Comparison of ENCODE assay signal across 10 mouse cellular contexts in the genomic region with DNA sequence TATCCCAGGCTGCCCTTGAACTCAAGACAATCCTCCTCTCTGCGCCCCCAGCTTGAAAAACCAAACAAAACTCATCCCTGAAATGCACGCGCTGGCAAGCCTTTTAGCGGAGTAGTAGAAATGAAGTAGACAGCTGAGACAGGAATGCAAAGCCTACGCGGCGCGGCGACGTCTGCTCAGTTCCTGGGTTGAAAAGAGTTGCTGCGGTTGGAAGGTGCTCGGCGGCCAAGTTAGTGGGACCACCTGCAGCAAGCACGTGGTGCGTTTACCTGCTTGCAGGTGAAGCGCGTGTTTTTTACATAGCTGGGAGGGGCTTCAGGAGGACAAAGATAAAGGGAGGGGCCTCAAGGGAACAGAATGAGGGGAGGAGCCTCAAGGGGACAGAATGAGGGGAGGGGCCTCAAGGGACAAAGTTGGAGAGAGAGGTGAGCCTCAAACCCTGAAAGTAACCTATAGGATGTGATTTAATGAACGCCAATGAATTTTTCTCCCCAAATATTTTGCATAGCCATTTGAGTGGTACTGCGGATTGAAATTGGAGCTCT. TPM values are rescaled to one million over a fixed set of nuclear protein-coding genes. Genes with fewer than 3 reads are reported as not detected.
DNase-seq lines count a peak whose midpoint lies in the region; ATAC-seq and TF ChIP-seq lines count a peak whose summit lies in the region.
"Had no signal": no experiment of that assay in that cellular context is flagged by ENCODE, and none has a peak within 500 bp of the region (broad histone marks: within the 10 kb centered on the region; RNA-seq: fewer than 3 reads in every experiment).

No protein-coding gene starts in this region.

- whole genome bisulfite sequencing in kidney, postnatal 0 days, result 15% methylated on average over 19 of the region's 19 CpGs
- WGBS in kidney, adult 2 months, result 39% methylated on average over 19 of the region's 19 CpGs
- 9% methylated on average over 19 of the region's 19 CpGs for WGBS in embryonic facial prominence, embryonic 12.5 days
- 12% methylated on average over 19 of the region's 19 CpGs for WGBS in limb, embryonic 15.5 days

- peaks cover 18% of the 10 kb centered on the region for H3K27me3 ChIP-seq in kidney, postnatal 0 days (ENCODE audit: insufficient read depth, low read length)
- H3K27me3 ChIP-seq in kidney, adult 2 months (replicated peaks; ENCODE audit: control insufficient read depth, insufficient read depth, low read length), result no peaks in the 10 kb centered on the region; the same call in 1 of the 2 replicates
- peaks cover 54% of the 10 kb centered on the region for H3K27me3 ChIP-seq in embryonic facial prominence, embryonic 12.5 days
- H3K27me3 ChIP-seq in limb, embryonic 15.5 days, result peaks cover 46% of the 10 kb centered on the region

- H3K27ac ChIP-seq in kidney, postnatal 0 days, result no peak overlapping the region
- no peak overlapping the region for H3K27ac ChIP-seq in kidney, adult 2 months (ENCODE audit: insufficient read depth, low read depth, low read length)
- no peak overlapping the region for H3K27ac ChIP-seq in embryonic facial prominence, embryonic 12.5 days
- no peak overlapping the region for H3K27ac ChIP-seq in limb, embryonic 15.5 days

- no peaks in the 10 kb centered on the region for H3K36me3 ChIP-seq in kidney, postnatal 0 days (ENCODE audit: insufficient read depth, low read length)
- no peaks in the 10 kb centered on the region for H3K36me3 ChIP-seq in kidney, adult 2 months (ENCODE audit: control insufficient read depth, insufficient read depth, low read length)
- no peaks in the 10 kb centered on the region for H3K36me3 ChIP-seq in embryonic facial prominence, embryonic 12.5 days
- H3K36me3 ChIP-seq in limb, embryonic 15.5 days, result no peaks in the 10 kb centered on the region

- no peak for DNase-seq in kidney, postnatal 0 days (ENCODE audit: low spot score)
- DNase-seq in kidney, adult 2 months, result no peak
- DNase-seq in ZHBTc4 (ENCODE audit: low read depth, low spot score), result peak; percentile 82
- DNase-seq in thymus, postnatal 36 days, result no peak
- DNase-seq: kidney, adult 18-20 months; lung, postnatal 36 days had no signal

- H3K9me3 ChIP-seq in kidney, postnatal 0 days (replicated peaks; ENCODE audit: low read length), result no peaks in the 10 kb centered on the region
- no peaks in the 10 kb centered on the region for H3K9me3 ChIP-seq in embryonic facial prominence, embryonic 12.5 days
- H3K9me3 ChIP-seq in limb, embryonic 15.5 days, result no peaks in the 10 kb centered on the region

- no peak for TF ChIP-seq CTCF in kidney, postnatal 0 days (IDR thresholded peaks at IDR 0.05; ENCODE audit: low read depth)
- TF ChIP-seq CTCF in kidney, adult 2 months (conservative IDR thresholded peaks at IDR 0.05; ENCODE audit: insufficient read depth, insufficient read length, low read depth, low read length), result no peak

- no peak for ATAC-seq in kidney, postnatal 0 days (replicated peaks; ENCODE audit: low FRiP score, low read depth)
- no peak for ATAC-seq in embryonic facial prominence, embryonic 12.5 days (ENCODE audit: insufficient number of reproducible peaks, insufficient read depth, low FRiP score, low TSS enrichment)
- no peak for ATAC-seq in limb, embryonic 15.5 days (ENCODE audit: insufficient number of reproducible peaks, low FRiP score, low TSS enrichment, low read depth)
- ATAC-seq in megakaryocyte progenitor cell, adult 5-6 weeks (replicated peaks; ENCODE audit: poor library complexity), result no peak
- no peak for ATAC-seq in megakaryocyte-erythroid progenitor cell, adult 5-6 weeks (replicated peaks; ENCODE audit: low FRiP score, low TSS enrichment, poor library complexity, severe bottlenecking)

- H3K4me2 ChIP-seq in kidney, postnatal 0 days (ENCODE audit: low read length), result peak overlapping the region; percentile 43
- H3K4me2 ChIP-seq in embryonic facial prominence, embryonic 12.5 days (replicated peaks), result peak overlapping the region; percentile 24; the same call in 1 of the 2 replicates
- peak overlapping the region; percentile 17 for H3K4me2 ChIP-seq in limb, embryonic 15.5 days

- no peak overlapping the region for H3K4me3 ChIP-seq in kidney, postnatal 0 days (replicated peaks; ENCODE audit: low read depth, low read length)
- H3K4me3 ChIP-seq in kidney, adult 2 months (ENCODE audit: insufficient read depth, low read depth, low read length), result no peak overlapping the region
- 0 out of 2 replicates have a peak overlapping the region, but pooled peaks have one; percentile 7 for H3K4me3 ChIP-seq in embryonic facial prominence, embryonic 12.5 days
- H3K4me3 ChIP-seq in limb, embryonic 15.5 days, result 0 out of 2 replicates have a peak overlapping the region, but pooled peaks have one; percentile 15

- no peak for TF ChIP-seq POLR2A in kidney, adult 2 months (IDR thresholded peaks at IDR 0.05; ENCODE audit: low read depth, low read length)

- H3K9ac ChIP-seq in kidney, postnatal 0 days (ENCODE audit: low read depth, low read length), result no peak overlapping the region
- no peak overlapping the region for H3K9ac ChIP-seq in embryonic facial prominence, embryonic 12.5 days
- H3K9ac ChIP-seq in limb, embryonic 15.5 days, result no peak overlapping the region

- peaks cover 21% of the 10 kb centered on the region for H3K4me1 ChIP-seq in kidney, postnatal 0 days (replicated peaks; ENCODE audit: insufficient read depth, low read length)
- H3K4me1 ChIP-seq in kidney, adult 2 months (ENCODE audit: control insufficient read depth, insufficient read depth, low read length), result peaks cover 4% of the 10 kb centered on the region; the same call in 1 of the 2 replicates
- H3K4me1 ChIP-seq in embryonic facial prominence, embryonic 12.5 days, result peaks cover 25% of the 10 kb centered on the region
- peaks cover 33% of the 10 kb centered on the region for H3K4me1 ChIP-seq in limb, embryonic 15.5 days

RNA-seq across cellular contexts. Expression of a gene that starts 3.1 kb away (rescaled TPM):
- 15.4 and 15.7 TPM in 2 replicates for polyA plus RNA-seq in kidney, postnatal 0 days (2015; fragmentation: Nextera tagmentation; extraction: Ambion mirVana)
- polyA plus RNA-seq in kidney, adult 2 months (2012; rRNA removed), result 6.4 and 7.1 TPM in 2 replicates
- 19.3 and 20.7 TPM in 2 replicates for polyA plus RNA-seq in embryonic facial prominence, embryonic 12.5 days (2016; fragmentation: Nextera tagmentation; extraction: Ambion mirVana)
- polyA plus RNA-seq in limb, embryonic 15.5 days (2015; fragmentation: Nextera tagmentation; extraction: Ambion mirVana), result 14.1 and 14.2 TPM in 2 replicates
- total RNA-seq in megakaryocyte progenitor cell, adult 5-6 weeks (2015), result 10.7 and 17.8 TPM in 2 replicates
- 5.4 and 7.9 TPM in 2 replicates for total RNA-seq in megakaryocyte progenitor cell, adult 5-6 weeks (2017)
- 17.4 and 25.2 TPM in 2 replicates for total RNA-seq in megakaryocyte-erythroid progenitor cell, adult 5-6 weeks (2014; fragmentation: Nextera tagmentation)
- total RNA-seq in megakaryocyte-erythroid progenitor cell, adult 5-6 weeks (2017), result 4.3 and 9.4 TPM in 2 replicates

RNA-seq across cellular contexts. Expression of a gene that starts 7.1 kb away (rescaled TPM):
- 2.6 and 2.9 TPM in 2 replicates for polyA plus RNA-seq in kidney, postnatal 0 days (2015; fragmentation: Nextera tagmentation; extraction: Ambion mirVana)
- 1.2 and 1.5 TPM in 2 replicates for polyA plus RNA-seq in kidney, adult 2 months (2012; rRNA removed)
- 0.67 and 1.2 TPM in 2 replicates for polyA plus RNA-seq in embryonic facial prominence, embryonic 12.5 days (2016; fragmentation: Nextera tagmentation; extraction: Ambion mirVana)
- polyA plus RNA-seq in limb, embryonic 15.5 days (2015; fragmentation: Nextera tagmentation; extraction: Ambion mirVana), result 1.8 and 2.7 TPM in 2 replicates
- not detected in 2 replicates for total RNA-seq in megakaryocyte progenitor cell, adult 5-6 weeks (2015)
- not detected in 2 replicates for total RNA-seq in megakaryocyte progenitor cell, adult 5-6 weeks (2017)
- not detected in 2 replicates for total RNA-seq in megakaryocyte-erythroid progenitor cell, adult 5-6 weeks (2014; fragmentation: Nextera tagmentation)
- not detected in 2 replicates for total RNA-seq in megakaryocyte-erythroid progenitor cell, adult 5-6 weeks (2017)

RNA-seq across cellular contexts. Expression of a gene that starts 20.3 kb away (rescaled TPM):
- 6.4 and 8.3 TPM in 2 replicates for polyA plus RNA-seq in kidney, postnatal 0 days (2015; fragmentation: Nextera tagmentation; extraction: Ambion mirVana)
- 18.8 and 20.8 TPM in 2 replicates for polyA plus RNA-seq in kidney, adult 2 months (2012; rRNA removed)
- 12.9 and 14.2 TPM in 2 replicates for polyA plus RNA-seq in embryonic facial prominence, embryonic 12.5 days (2016; fragmentation: Nextera tagmentation; extraction: Ambion mirVana)
- 11.8 and 13.7 TPM in 2 replicates for polyA plus RNA-seq in limb, embryonic 15.5 days (2015; fragmentation: Nextera tagmentation; extraction: Ambion mirVana)
- 38.5 and 43.3 TPM in 2 replicates for total RNA-seq in megakaryocyte progenitor cell, adult 5-6 weeks (2015)
- 18.6 and 29.0 TPM in 2 replicates for total RNA-seq in megakaryocyte progenitor cell, adult 5-6 weeks (2017)
- 55.2 and 72.7 TPM in 2 replicates for total RNA-seq in megakaryocyte-erythroid progenitor cell, adult 5-6 weeks (2014; fragmentation: Nextera tagmentation)
- total RNA-seq in megakaryocyte-erythroid progenitor cell, adult 5-6 weeks (2017), result 27.5 and 31.8 TPM in 2 replicates

RNA-seq across cellular contexts. Expression of a gene that starts 26.8 kb away (rescaled TPM):
- 11.6 and 13.0 TPM in 2 replicates for polyA plus RNA-seq in kidney, postnatal 0 days (2015; fragmentation: Nextera tagmentation; extraction: Ambion mirVana)
- polyA plus RNA-seq in kidney, adult 2 months (2012; rRNA removed), result 36.1 and 50.2 TPM in 2 replicates
- polyA plus RNA-seq in embryonic facial prominence, embryonic 12.5 days (2016; fragmentation: Nextera tagmentation; extraction: Ambion mirVana), result 21.5 and 26.4 TPM in 2 replicates
- polyA plus RNA-seq in limb, embryonic 15.5 days (2015; fragmentation: Nextera tagmentation; extraction: Ambion mirVana), result 19.7 and 21.8 TPM in 2 replicates
- total RNA-seq in megakaryocyte progenitor cell, adult 5-6 weeks (2015), result 5.2 and 5.6 TPM in 2 replicates
- 3.8 and 9.4 TPM in 2 replicates for total RNA-seq in megakaryocyte progenitor cell, adult 5-6 weeks (2017)
- total RNA-seq in megakaryocyte-erythroid progenitor cell, adult 5-6 weeks (2014; fragmentation: Nextera tagmentation), result 8.7 and 14.5 TPM in 2 replicates
- 5.7 and 12.0 TPM in 2 replicates for total RNA-seq in megakaryocyte-erythroid progenitor cell, adult 5-6 weeks (2017)

RNA-seq across cellular contexts. Expression of a gene that starts 43.1 kb away (rescaled TPM):
- 903 and 1,010 TPM in 2 replicates for polyA plus RNA-seq in kidney, postnatal 0 days (2015; fragmentation: Nextera tagmentation; extraction: Ambion mirVana)
- 488 and 540 TPM in 2 replicates for polyA plus RNA-seq in kidney, adult 2 months (2012; rRNA removed)
- polyA plus RNA-seq in embryonic facial prominence, embryonic 12.5 days (2016; fragmentation: Nextera tagmentation; extraction: Ambion mirVana), result 1,598 and 1,609 TPM in 2 replicates
- polyA plus RNA-seq in limb, embryonic 15.5 days (2015; fragmentation: Nextera tagmentation; extraction: Ambion mirVana), result 1,374 and 1,490 TPM in 2 replicates
- total RNA-seq in megakaryocyte progenitor cell, adult 5-6 weeks (2015), result 2,787 and 2,962 TPM in 2 replicates
- total RNA-seq in megakaryocyte progenitor cell, adult 5-6 weeks (2017), result 767 and 827 TPM in 2 replicates
- 2,322 and 3,225 TPM in 2 replicates for total RNA-seq in megakaryocyte-erythroid progenitor cell, adult 5-6 weeks (2014; fragmentation: Nextera tagmentation)
- 801 and 969 TPM in 2 replicates for total RNA-seq in megakaryocyte-erythroid progenitor cell, adult 5-6 weeks (2017)

Comparison
In these comparisons a context has a peak if more than half of its experiments do, and no peak if none do; other contexts are left out.
1. H3K4me3 ChIP-seq: peak in embryonic facial prominence, embryonic 12.5 days (single experiment) and limb, embryonic 15.5 days (single experiment); none in kidney, postnatal 0 days (single experiment) and kidney, adult 2 months (single experiment).
2. Peak in every context shown above with its lines, with median percentiles within 50 percentile points of each other: H3K4me2 ChIP-seq.